Mouse (Mus musculus): ENCODE measurements around the gene Olfr96. TPM values are rescaled to one million over a fixed set of nuclear protein-coding genes. Genes with fewer than 3 reads are reported as not detected.
A peak's percentile ranks its signal among the peaks of the same experiment; 100 is the strongest.

Olfr96 gene
- polyA plus RNA-seq, 1 experiment from 2014 or later, result 0.29 TPM

DNA sequence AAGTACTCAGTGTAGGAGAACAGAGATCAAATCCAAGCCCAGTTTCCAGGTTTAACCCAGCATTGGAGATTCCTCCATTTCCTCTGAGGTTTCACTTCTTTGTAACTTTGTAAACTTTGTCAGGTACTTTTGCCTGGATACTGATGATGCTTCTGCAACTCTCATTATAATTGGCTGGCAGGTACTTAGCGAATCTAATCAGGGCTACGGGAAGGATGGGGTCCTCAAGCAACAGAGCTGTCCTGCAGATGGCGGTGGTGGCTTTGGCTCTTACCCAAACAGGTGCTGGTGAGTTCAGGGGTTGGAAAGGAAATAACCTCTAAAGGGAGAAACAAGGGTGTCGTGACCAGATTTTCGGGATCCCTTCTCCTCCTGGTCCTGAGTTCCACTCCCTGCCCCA, 26.8 kb downstream of the Olfr96 start:
- ATAC-seq (ENCODE audit: low read depth) (0 out of 2 replicates have a peak, but pooled peaks have one; percentile 41), DNase-seq (ENCODE audit: low spot score) (peak; percentile 4)
- WGBS, result 32% methylated on average over 5 of the region's 5 CpGs

DNA sequence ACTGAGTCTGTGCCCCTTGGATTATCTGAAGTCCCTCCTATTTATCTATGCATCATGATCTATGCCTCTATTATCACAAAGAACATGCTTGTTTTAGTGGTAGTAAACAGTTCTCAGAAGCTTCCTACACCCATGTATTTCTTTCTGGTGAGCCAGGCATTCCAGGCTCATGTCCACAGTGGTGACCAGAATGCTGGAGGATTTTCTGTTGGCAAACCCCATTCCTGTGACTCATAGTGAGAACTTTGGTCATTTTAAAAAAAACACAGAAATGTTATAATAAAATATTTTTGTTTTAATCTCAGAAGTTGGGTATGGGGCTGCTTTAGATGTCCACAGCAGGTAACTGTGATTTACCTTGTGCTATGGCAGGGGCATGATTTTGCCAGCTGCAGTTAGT, 29.5 kb downstream of the Olfr96 start:
- ATAC-seq (ENCODE audit: low read depth), result no peak

More for the DNA sequence above, 26.8 kb downstream of the Olfr96 start:
- Histone ChIP-seq H3K4me1 (ENCODE audit: control insufficient read depth, insufficient read depth, low read length) (no peaks in the 10 kb centered on the region), H3K27ac (replicated peaks; ENCODE audit: low read depth, low read length) (no peak overlapping the region), H3K4me2 (ENCODE audit: low read depth, low read length) (no peak overlapping the region), H3K4me3 (ENCODE audit: low read depth, low read length) (no peak overlapping the region), H3K9ac (ENCODE audit: low read depth, low read length) (no peak overlapping the region), H3K27me3 (replicated peaks; ENCODE audit: control insufficient read depth, insufficient read depth, low read length) (no peaks in the 10 kb centered on the region), H3K9me3 (ENCODE audit: control insufficient read depth, low read length) (no peaks in the 10 kb centered on the region), H3K36me3 (ENCODE audit: control insufficient read depth, insufficient read depth, low read length) (no peaks in the 10 kb centered on the region)

DNA sequence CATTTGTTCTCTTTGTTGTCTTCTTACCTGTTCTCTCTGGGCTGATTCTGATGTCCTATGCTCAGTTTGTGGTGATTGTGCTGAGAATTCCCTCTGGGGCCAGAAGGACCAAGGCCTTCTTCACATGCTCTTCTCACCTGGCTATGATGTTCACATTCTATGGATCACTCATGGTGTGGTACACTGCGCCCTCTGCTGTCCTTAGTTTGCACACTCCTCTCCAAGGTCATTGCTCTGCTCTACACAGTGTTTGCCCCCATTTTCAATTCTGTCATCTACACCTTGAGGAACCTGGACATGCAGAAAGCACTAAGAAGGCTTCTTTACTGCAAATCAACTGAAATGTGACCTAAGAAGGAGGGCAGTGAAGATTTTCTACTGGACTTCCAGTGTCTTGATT, 30.6 kb downstream of the Olfr96 start:
- DNase-seq (ENCODE audit: low spot score) (no peak), ATAC-seq (ENCODE audit: low read depth) (no peak)
- Histone ChIP-seq H3K4me1 (ENCODE audit: control insufficient read depth, insufficient read depth, low read length) (no peaks in the 10 kb centered on the region), H3K9me3 (ENCODE audit: control insufficient read depth, low read length) (no peaks in the 10 kb centered on the region), H3K4me2 (ENCODE audit: low read depth, low read length) (no peak overlapping the region), H3K36me3 (ENCODE audit: control insufficient read depth, insufficient read depth, low read length) (no peaks in the 10 kb centered on the region), H3K9ac (ENCODE audit: low read depth, low read length) (no peak overlapping the region), H3K4me3 (ENCODE audit: low read depth, low read length) (no peak overlapping the region), H3K27ac (replicated peaks; ENCODE audit: low read depth, low read length) (no peak overlapping the region), H3K27me3 (replicated peaks; ENCODE audit: control insufficient read depth, insufficient read depth, low read length) (no peaks in the 10 kb centered on the region)
- 20% methylated on average over 1 of the region's 1 CpGs for WGBS

More for the DNA sequence above, 29.5 kb downstream of the Olfr96 start:
- Histone ChIP-seq H3K27ac (replicated peaks; ENCODE audit: low read depth, low read length) (no peak overlapping the region), H3K4me2 (ENCODE audit: low read depth, low read length) (no peak overlapping the region), H3K4me1 (ENCODE audit: control insufficient read depth, insufficient read depth, low read length) (no peaks in the 10 kb centered on the region), H3K27me3 (replicated peaks; ENCODE audit: control insufficient read depth, insufficient read depth, low read length) (no peaks in the 10 kb centered on the region), H3K36me3 (ENCODE audit: control insufficient read depth, insufficient read depth, low read length) (no peaks in the 10 kb centered on the region), H3K9me3 (ENCODE audit: control insufficient read depth, low read length) (no peaks in the 10 kb centered on the region), H3K4me3 (ENCODE audit: low read depth, low read length) (no peak overlapping the region), H3K9ac (ENCODE audit: low read depth, low read length) (no peak overlapping the region)
- DNase-seq (ENCODE audit: low spot score), result no peak

DNA sequence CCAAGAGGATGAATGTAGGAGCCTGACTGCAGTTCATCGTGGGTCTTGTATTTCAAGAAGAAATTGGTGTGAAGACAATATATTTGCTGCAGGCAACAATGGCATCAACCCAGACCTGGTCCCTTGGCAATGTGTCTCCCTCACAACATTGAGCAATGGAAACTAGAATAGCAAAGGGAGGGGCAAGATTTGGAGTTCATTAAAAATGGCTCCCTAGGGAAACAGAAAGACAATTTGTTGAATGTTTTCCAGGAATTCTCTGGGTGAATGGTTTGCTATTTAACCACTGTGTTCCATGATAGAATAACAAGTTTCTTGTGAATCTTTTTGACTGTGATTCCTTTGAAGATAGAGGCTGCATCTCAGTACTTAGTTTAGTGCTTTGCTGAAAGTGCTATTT, 43.7 kb downstream of the Olfr96 start, which contains the start of gene Olfr98:
Gene Olfr98 (minus strand): TSS at position 124 of the 400 bp plus-strand sequence.
- Histone ChIP-seq H3K36me3 (ENCODE audit: control insufficient read depth, insufficient read depth, low read length) (no peaks in the 10 kb centered on the region), H3K4me3 (ENCODE audit: low read depth, low read length) (no peak within 1 kb of the TSS), H3K9me3 (ENCODE audit: control insufficient read depth, low read length) (no peaks in the 10 kb centered on the region), H3K27me3 (replicated peaks; ENCODE audit: control insufficient read depth, insufficient read depth, low read length) (no peaks in the 10 kb centered on the region), H3K27ac (replicated peaks; ENCODE audit: low read depth, low read length) (no peak within 1 kb of the TSS), H3K9ac (ENCODE audit: low read depth, low read length) (no peak within 1 kb of the TSS), H3K4me2 (ENCODE audit: low read depth, low read length) (no peak within 1 kb of the TSS), H3K4me1 (ENCODE audit: control insufficient read depth, insufficient read depth, low read length) (no peaks in the 10 kb centered on the region)
- no peak for DNase-seq (ENCODE audit: low spot score)
- WGBS, result 71% methylated on average over 1 of the region's 1 CpGs
- ATAC-seq (ENCODE audit: low read depth), result no peak

DNA sequence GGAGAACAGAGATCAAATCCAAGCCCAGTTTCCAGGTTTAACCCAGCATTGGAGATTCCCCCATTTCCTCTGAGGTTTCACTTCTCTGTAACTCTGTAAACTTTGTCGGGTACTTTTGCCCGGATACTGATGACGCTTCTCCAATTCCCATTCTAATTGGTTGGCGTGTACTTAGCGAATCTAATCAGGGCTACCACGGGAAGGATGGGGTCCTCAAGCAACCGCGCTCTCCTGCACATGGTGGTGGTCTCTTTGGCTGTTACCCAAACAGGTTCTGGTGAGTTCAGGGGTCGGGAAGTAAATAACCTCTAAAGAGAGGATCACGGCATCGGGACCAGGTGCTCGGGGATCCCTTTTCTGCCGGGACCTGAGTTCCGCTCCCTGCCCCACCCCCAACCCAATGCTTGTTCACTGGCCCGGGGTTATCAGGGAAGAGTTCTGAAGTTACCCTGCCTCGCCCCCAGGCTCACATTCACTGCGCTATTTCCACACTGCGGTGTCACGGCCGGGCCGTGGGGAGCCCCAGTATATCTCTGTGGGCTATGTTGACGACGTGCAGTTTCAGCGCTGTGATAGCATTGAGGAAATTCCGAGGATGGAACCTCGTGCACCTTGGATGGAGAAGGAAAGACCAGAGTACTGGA, 50.2 kb downstream of the Olfr96 start, which contains the start of gene H2-M3:
Gene H2-M3 (plus strand): TSS at position 163 of the 644 bp plus-strand sequence.
- 3% methylated on average over 26 of the region's 26 CpGs for WGBS
- H3K9ac ChIP-seq (ENCODE audit: low read depth, low read length), result peak within 1 kb of the TSS; percentile 38

DNA sequence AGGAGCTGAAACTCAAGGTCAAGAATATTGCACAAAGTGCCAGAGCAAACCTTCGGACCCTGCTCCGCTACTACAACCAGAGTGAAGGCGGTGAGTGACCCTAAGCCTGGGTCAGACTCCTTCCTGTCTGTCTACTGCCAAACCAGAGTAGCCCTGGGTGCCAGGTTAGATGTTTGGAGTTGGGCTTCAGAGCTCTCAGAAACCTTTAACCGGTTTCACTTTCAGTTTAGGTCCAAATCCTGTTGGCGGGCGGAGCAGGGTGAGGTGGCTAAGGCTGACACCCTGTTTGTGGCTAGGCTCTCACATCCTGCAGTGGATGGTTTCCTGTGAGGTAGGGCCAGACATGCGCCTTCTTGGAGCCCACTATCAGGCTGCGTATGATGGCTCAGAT, 50.8 kb downstream of the Olfr96 start:
- Histone ChIP-seq H3K4me1 (ENCODE audit: control insufficient read depth, insufficient read depth, low read length) (no peaks in the 10 kb centered on the region), H3K4me3 (ENCODE audit: low read depth, low read length) (peak overlapping the region; percentile 53), H3K9ac (ENCODE audit: low read depth, low read length) (no peak overlapping the region), H3K9me3 (ENCODE audit: control insufficient read depth, low read length) (no peaks in the 10 kb centered on the region), H3K36me3 (ENCODE audit: control insufficient read depth, insufficient read depth, low read length) (no peaks in the 10 kb centered on the region), H3K27ac (replicated peaks; ENCODE audit: low read depth, low read length) (no peak overlapping the region), H3K4me2 (ENCODE audit: low read depth, low read length) (peak overlapping the region; percentile 92), H3K27me3 (replicated peaks; ENCODE audit: control insufficient read depth, insufficient read depth, low read length) (no peaks in the 10 kb centered on the region)
- no peak for DNase-seq (ENCODE audit: low spot score)
- ATAC-seq (ENCODE audit: low read depth), result no peak
- WGBS, result 71% methylated on average over 8 of the region's 8 CpGs

More for the DNA sequence above, 50.2 kb downstream of the Olfr96 start, which contains the start of gene H2-M3:
- Histone ChIP-seq H3K9me3 (ENCODE audit: control insufficient read depth, low read length) (no peaks in the 10 kb centered on the region), H3K4me1 (ENCODE audit: control insufficient read depth, insufficient read depth, low read length) (no peaks in the 10 kb centered on the region), H3K27ac (replicated peaks; ENCODE audit: low read depth, low read length) (no peak within 1 kb of the TSS), H3K4me3 (ENCODE audit: low read depth, low read length) (peak within 1 kb of the TSS; percentile 53), H3K4me2 (ENCODE audit: low read depth, low read length) (peak within 1 kb of the TSS; percentile 92), H3K36me3 (ENCODE audit: control insufficient read depth, insufficient read depth, low read length) (no peaks in the 10 kb centered on the region), H3K27me3 (replicated peaks; ENCODE audit: control insufficient read depth, insufficient read depth, low read length) (no peaks in the 10 kb centered on the region)
- ATAC-seq (ENCODE audit: low read depth) (peak; percentile 96), DNase-seq (ENCODE audit: low spot score) (peak; percentile 84)

DNA sequence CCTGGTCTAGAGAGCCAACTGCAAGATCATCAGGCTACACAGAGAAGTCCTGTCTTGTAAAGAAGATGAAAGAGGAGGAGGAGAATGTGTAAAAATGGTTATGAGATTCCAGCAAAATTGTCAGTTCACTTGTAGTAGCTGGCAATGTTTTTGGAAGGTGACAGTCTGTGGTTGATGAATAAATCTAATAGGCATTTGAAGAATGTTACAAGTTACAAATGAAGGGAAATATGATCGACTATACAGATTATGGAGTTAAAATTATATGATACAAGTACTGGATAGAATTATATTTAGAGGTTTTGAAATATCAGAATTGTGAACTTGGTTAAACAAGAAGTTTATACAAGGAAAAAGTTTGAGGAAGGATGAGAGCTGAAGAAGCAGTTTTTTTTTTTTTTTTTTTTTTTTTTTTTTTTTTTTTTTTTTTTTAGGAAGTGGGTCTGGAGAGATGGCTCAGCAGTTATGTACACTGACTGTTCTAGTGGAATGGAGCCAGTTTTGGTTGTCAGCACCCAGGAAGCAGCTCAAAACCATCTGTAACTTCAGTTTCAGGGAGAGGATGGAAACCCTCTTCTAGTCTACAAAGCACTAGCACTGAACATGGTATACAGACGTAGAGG, 55.8 kb downstream of the Olfr96 start:
- H3K4me1 ChIP-seq (ENCODE audit: control insufficient read depth, insufficient read depth, low read length), result no peaks in the 10 kb centered on the region
- no peaks in the 10 kb centered on the region for H3K36me3 ChIP-seq (ENCODE audit: control insufficient read depth, insufficient read depth, low read length)
- no peak overlapping the region for H3K9ac ChIP-seq (ENCODE audit: low read depth, low read length)
- H3K9me3 ChIP-seq (ENCODE audit: control insufficient read depth, low read length), result no peaks in the 10 kb centered on the region
- H3K27me3 ChIP-seq (replicated peaks; ENCODE audit: control insufficient read depth, insufficient read depth, low read length), result no peaks in the 10 kb centered on the region
- no peak for ATAC-seq (ENCODE audit: low read depth)
- H3K4me2 ChIP-seq (ENCODE audit: low read depth, low read length), result no peak overlapping the region
- 82% methylated on average over 2 of the region's 2 CpGs for WGBS
- H3K27ac ChIP-seq (replicated peaks; ENCODE audit: low read depth, low read length), result no peak overlapping the region
- no peak overlapping the region for H3K4me3 ChIP-seq (ENCODE audit: low read depth, low read length)
- no peak for DNase-seq (ENCODE audit: low spot score)
